Mouse (Mus musculus) adrenal gland, postnatal 25 days (tissue): ENCODE measurements at regions not wholly inside any gene's neighbourhood (a gene's known extent, or its start where the extent isn't known, plus 50 kb on each side); places are given as distances from the start of the nearest gene placed in this dataset.

ENCODE experiments used
- DNase-seq: peaks from one replicate; pipeline ENCODE4 v3.0.0; 2021; ENCODE audit warnings: mixed read lengths

DNA sequence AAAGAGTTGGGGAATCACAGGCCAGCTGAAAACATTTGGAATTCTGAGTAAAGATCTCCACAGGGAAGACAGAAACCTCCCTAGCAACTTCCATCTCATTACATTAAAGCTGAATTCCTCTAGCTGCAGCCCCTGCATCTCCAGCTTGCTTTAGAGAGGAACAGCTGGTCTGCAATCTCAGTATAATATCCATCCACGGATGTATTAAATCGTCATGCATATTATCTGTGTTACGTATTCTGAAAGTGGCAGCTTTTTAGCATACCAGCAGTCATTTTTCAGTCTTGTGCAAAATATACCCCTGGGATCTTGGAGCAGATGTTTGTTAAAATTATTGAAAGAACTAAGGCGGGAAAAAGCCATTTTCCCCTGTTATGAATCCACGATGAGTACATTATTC is 287.7 kb upstream of the Gm9747 start:
- DNase-seq: no peak

- DNase-seq: no peak
Observed at GRCm38 (mm10) chr1:81950140-81950550, 282.8 kb upstream of the Gm9747 start.

DNA sequence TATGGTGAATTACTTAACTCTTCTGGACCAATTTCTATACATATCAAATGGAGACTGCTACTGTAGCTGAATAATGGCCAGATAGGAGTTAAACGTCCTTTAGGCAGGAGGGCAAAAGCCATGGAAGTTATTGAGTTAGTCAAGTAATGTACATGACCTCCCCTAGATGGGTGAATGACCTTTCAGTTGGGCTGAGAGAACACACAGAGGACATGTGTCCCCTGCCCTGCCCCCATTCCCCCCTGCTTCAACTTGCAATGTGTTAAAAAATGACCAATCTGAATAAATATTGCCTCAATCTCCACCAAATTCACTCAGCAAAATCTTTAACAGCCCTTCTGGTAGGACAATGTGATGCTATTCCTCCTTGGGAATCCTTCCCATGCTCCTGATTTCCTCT is 282.1 kb upstream of the Gm9747 start:
- DNase-seq: no peak

DNA sequence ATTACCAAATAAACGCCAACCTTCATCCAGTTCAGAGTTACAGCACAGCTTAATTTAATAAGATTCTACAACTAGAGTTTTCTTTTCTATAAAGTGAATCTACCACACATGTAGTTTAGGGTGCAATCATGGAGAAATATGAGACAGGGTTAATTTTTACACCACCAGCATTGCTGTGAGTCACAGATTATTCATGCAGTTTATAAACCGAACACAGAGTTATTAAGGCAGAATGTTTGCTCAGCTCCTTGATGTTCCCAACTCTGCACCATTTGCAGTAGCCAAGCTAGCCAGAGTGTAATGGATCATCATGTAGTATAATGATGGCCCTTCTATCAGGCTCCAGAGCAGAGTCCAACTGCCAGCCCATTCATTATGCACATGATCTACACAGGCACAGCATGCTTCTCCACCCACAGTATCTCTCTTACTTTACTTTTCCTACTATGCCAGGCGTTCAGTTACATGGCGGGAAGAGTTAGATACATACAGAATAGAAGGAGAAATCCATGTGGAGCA is 281.4 kb upstream of the Gm9747 start:
- no peak for DNase-seq

GRCm38 (mm10) chr1:81952095-81952494 is 280.8 kb upstream of the Gm9747 start:
- no peak for DNase-seq

DNA sequence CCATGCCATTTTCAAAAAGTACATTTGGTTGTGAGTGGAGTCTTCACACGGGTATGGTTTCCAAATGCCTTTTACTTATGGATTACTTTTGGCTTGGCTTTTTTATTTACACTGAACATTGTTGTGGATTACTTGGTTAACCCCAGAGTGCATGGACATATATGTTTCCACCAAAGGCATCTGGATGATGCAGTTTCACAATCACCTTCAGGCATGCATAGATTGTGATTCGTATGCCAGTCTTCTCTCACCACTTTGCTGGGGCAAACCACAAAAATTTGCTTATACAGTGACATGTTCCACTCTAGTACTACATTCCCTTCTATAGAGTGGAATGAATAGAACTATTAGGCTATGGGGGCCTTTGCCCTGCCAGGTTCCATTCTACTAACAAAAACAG is 278.4 kb upstream of the Gm9747 start:
- DNase-seq: no peak

GRCm38 (mm10) chr1:81967062-81967461 is 265.9 kb upstream of the Gm9747 start:
- no peak for DNase-seq

GRCm38 (mm10) chr1:81967746-81968295 is 265.1 kb upstream of the Gm9747 start:
- no peak for DNase-seq

DNA sequence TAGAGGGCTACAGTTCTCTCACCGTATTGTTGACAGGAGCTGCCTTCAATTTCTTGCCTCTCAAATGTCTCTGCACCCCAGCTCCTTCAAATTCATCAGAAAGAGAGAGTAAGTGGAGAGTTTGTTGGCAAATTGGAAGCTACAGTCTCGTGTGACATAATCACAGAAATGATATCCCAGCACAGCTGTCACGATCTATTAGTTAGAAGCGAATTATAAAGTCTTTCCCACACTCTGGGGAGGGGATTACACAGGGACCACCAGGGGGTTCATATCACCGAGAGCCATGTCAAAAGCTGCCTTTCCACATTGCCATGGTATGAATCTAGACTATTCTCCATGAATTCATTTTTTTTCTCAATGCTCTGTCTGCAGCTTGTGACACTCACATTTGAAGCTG is 260.3 kb upstream of the Gm9747 start:
- no peak for DNase-seq

- no peak for DNase-seq
Observed at GRCm38 (mm10) chr1:81973481-81973880, 259.4 kb upstream of the Gm9747 start.

DNA sequence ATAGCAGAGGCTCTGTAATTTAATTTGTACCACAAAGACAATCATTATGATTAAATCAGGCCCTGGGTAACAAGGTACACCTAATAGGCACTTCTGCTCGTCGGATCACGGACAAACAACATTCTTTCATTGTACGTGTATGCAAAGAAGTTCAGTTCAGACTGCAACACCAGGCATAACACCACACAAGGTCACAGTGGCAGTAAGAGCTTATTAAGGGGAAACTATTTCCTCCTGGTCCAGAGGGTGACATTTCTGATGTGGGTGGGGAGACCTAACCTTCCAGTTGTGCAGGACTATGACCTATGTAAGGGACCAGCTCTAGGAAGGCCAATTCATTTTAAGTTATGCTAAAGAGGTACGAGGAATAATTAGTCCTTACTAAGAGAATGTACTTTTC is 225.0 kb upstream of the Gm9747 start:
- no peak for DNase-seq

GRCm38 (mm10) chr1:82008805-82009204 is 224.1 kb upstream of the Gm9747 start:
- no peak for DNase-seq

DNA sequence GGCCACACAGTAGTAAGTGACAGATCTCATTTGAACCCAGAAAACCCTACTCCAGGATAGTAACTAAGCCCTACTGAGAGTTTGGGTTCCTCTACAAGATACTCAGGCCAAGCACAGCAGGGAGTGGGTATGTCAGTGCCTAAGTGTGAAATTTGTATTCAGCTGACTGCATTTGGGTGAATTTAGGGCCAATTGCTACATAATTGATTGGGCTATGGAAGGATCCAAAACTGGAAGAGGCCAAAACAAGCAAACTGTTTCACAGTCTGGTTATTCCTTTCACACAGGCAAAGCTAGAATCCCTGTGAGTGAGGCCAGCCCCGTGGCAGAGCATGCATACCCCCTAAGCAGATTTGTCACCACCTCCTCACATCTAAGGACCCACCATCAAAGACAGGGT is 221.9 kb upstream of the Gm9747 start:
- DNase-seq: no peak

DNA sequence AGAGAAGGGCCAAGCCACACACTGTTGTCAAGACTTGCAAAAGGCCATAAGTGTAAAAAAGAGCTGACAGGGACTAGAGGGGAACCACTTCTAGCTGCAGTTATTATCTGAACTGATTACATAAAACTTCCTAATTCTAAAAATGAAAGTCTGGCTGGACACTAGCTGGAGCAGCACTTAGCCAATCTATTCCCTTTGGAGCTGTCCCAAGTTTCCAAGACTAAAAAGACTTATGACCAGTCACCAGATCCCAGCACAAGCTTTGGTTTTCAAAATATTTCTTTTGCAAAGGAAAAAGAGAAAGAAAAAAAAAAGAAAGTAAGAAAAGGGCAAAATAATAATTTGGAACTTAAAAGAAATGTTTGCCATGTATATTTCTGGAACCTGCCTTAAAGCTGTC is 217.6 kb upstream of the Gm9747 start:
- no peak for DNase-seq

DNA sequence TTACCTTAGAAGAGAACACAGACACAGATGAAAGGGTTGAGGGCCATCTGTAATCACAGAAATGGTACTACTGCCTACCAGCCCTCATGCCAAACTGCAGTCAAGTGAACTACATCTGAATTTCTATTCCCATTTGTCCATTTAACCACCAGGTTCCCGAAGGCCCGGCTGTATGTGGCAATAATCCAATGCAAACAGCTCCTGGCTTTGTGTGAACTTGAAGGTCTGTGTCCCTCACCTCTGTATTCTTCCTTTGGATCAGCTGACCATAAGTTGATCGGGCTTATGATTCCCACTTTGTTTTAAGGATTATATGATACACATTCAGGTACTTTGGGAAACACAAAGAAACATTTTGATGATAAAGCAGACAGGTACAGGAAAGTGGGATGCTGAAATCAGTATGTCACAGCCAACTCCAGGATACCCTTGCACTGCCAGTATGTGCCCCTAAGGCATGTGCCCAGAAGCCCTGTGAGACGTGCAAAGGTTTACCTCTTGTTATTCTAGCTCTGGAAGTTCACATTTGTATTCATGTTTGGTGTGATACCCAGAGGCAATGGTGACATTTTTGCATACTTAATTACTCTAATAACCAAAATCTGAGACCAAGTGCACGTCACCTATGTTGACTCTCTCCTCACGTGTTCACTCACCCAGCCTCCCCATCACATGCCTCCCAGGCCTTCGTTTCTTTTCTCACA is 214.1 kb upstream of the Gm9747 start:
- no peak for DNase-seq

DNA sequence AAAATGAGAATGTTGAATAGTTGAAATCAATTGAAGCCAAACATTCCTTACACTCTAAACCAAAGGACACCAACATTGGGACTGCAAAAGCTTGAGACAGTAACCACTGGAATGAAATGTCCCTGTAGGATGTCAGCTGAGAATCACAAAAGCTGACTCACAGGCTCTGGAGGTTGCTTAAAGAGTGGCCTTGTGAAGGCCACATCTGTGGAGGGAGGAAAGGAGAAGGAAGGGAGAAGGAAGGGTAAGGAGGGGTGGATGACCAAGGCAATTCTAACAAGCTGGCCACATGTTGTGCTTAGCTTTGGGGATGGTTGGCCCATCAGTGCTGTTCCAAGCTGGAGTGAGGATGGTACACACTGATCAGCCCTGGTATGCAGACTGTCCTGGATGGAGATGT is 205.2 kb upstream of the Gm9747 start:
- DNase-seq: no peak

DNA sequence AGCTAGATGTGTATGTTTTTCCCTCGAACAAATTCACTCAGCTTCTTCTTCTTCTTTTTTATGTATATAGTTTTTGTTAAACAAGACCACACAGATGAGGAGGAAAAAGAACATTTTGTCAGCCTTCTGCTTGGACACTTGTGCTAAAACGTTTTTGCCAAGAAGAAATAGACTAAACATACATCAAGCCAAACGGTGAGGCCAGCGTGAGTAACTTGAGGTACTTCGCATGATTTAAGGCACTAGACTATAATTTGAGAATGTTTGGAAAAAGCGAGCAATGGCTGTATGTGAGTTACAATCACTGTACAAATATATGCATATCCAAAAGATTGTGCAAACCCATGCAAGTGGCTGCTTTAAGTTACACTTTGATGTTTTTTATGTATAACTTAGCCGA is 201.8 kb upstream of the Gm9747 start:
- no peak for DNase-seq

- no peak for DNase-seq
Observed at GRCm38 (mm10) chr1:82032410-82032809, 200.5 kb upstream of the Gm9747 start.

GRCm38 (mm10) chr1:82038171-82038570 is 194.7 kb upstream of the Gm9747 start:
- DNase-seq: no peak

- DNase-seq: no peak
Observed at GRCm38 (mm10) chr1:82038698-82039097, 194.2 kb upstream of the Gm9747 start.

- DNase-seq: no peak
Observed at GRCm38 (mm10) chr1:82041286-82042050, 191.4 kb upstream of the Gm9747 start.

DNA sequence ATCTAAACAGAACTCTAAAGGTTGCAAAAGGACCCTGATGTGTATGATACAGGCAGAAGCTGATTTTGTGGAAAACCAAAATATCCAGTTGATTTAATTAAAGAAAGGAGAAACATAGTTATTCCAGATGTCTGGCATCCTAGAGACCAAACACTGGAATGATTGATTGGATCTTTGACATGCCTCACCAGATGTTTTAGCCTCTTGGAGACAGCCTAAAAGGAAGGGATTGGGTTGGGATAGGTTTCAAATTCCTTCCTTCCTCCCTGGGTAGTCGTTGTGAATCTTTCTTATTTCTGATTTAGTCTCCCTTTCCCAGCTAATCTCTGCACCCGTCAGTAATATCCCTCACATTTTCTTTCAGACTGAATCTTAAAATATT is 190.9 kb upstream of the Gm9747 start:
- no peak for DNase-seq

GRCm38 (mm10) chr1:82042527-82042926 is 190.4 kb upstream of the Gm9747 start:
- DNase-seq: no peak

DNA sequence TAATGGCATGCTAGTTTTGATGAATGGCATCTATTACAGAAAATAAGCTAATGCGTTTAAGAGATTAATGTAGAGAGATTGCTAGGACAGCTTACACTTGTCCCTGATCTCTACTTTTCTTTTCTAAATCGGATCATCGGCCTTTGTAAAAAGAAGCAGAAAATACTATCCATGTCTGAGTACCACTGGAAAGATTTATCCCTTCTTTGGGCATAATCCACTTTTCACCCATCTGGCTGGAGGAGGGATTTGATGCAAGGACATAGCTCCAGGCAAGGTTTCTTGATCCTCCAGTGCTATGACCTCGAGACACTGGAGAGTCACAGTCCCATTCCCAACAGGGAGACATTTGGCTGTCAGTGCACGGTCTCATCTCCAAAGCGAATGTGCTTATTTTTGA is 166.6 kb upstream of the Gm9747 start:
- no peak for DNase-seq
